9 mouse cellular contexts compared by ENCODE assay signal in the genomic region with DNA sequence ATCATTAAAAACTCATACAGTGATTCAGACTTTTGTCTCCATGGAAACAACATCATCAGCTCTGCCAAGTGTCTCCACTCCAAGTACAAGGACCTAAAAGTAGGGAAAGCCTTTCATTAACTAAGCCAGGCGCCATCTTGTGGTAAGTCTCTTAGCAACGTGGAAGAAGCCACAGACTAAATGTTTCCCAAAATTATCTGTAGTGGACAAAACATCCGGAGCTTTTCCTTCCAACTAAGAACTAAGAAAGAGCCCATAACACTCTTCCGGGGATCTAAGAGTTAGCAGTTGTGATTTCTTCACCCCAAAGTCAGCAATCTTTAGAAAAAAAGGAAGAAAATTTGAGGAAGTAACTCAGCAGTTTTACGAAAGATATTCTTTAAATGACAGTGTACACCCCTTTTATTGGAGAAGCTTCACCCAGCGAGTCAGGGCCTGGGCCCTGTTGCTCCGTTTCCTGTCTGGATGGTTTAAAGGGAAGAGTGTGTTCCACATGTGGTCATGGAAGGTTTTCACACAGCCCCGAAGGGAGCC. TPM values are rescaled to one million over a fixed set of nuclear protein-coding genes. Genes with fewer than 3 reads are reported as not detected.
DNase-seq lines count a peak whose midpoint lies in the region; ATAC-seq and TF ChIP-seq lines count a peak whose summit lies in the region.
"Had no signal": no experiment of that assay in that cellular context is flagged by ENCODE, and none has a peak within 500 bp of the region (broad histone marks: within the 10 kb centered on the region; RNA-seq: fewer than 3 reads in every experiment).

No protein-coding gene starts in this region.

- H3K36me3 ChIP-seq in limb, embryonic 11.5 days (ENCODE audit: control insufficient read depth, insufficient read depth, low read length) = no peaks in the 10 kb centered on the region
- no peaks in the 10 kb centered on the region for H3K36me3 ChIP-seq in limb, embryonic 10.5 days
- H3K36me3 ChIP-seq in liver, embryonic 14.5 days (replicated peaks; ENCODE audit: control insufficient read depth, insufficient read depth, low read depth) = no peaks in the 10 kb centered on the region
- no peaks in the 10 kb centered on the region for H3K36me3 ChIP-seq in neural tube, embryonic 15.5 days
- H3K36me3 ChIP-seq: heart, embryonic 13.5 days had no signal

- H3K27ac ChIP-seq in limb, embryonic 11.5 days (replicated peaks; ENCODE audit: low read depth, low read length) = no peak overlapping the region
- no peak overlapping the region for H3K27ac ChIP-seq in limb, embryonic 10.5 days
- no peak overlapping the region for H3K27ac ChIP-seq in liver, embryonic 14.5 days
- H3K27ac ChIP-seq in neural tube, embryonic 15.5 days (replicated peaks) = no peak overlapping the region
- H3K27ac ChIP-seq: heart, embryonic 13.5 days had no signal

- H3K4me1 ChIP-seq in limb, embryonic 11.5 days (ENCODE audit: control insufficient read depth, insufficient read depth, low read length) = no peaks in the 10 kb centered on the region
- H3K4me1 ChIP-seq in limb, embryonic 10.5 days = no peaks in the 10 kb centered on the region
- H3K4me1 ChIP-seq in liver, embryonic 14.5 days (replicated peaks; ENCODE audit: control insufficient read depth in 2 of 2, insufficient read depth in 2 of 2, low read length in 1 of 2) = peaks cover 0 to 5% of the 10 kb centered on the region in 2 experiments; a peak in 1 of 4 replicates
- H3K4me1 ChIP-seq in neural tube, embryonic 15.5 days = peaks cover 3% of the 10 kb centered on the region; the same call in 1 of the 2 replicates
- H3K4me1 ChIP-seq: heart, embryonic 13.5 days had no signal

- no peaks in the 10 kb centered on the region; the same call in 1 of the 2 replicates for H3K9me3 ChIP-seq in limb, embryonic 11.5 days (ENCODE audit: control insufficient read depth, low read length)
- H3K9me3 ChIP-seq in limb, embryonic 10.5 days (replicated peaks) = no peaks in the 10 kb centered on the region
- no peaks in the 10 kb centered on the region for H3K9me3 ChIP-seq in liver, embryonic 14.5 days (ENCODE audit: control insufficient read depth, low read length)
- no peaks in the 10 kb centered on the region for H3K9me3 ChIP-seq in neural tube, embryonic 15.5 days (replicated peaks)
- H3K9me3 ChIP-seq: heart, embryonic 13.5 days had no signal

- H3K4me3 ChIP-seq in limb, embryonic 11.5 days (ENCODE audit: low read depth, low read length) = no peak overlapping the region
- no peak overlapping the region for H3K4me3 ChIP-seq in limb, embryonic 10.5 days
- H3K4me3 ChIP-seq in liver, embryonic 14.5 days (ENCODE audit: insufficient read depth in 1 of 2, low read depth in 2 of 2, low read length in 2 of 2) = no peak overlapping the region
- H3K4me3 ChIP-seq in neural tube, embryonic 15.5 days (replicated peaks) = no peak overlapping the region
- H3K4me3 ChIP-seq: heart, embryonic 13.5 days had no signal

- peak; percentile 21; the same call in 1 of the 2 replicates for TF ChIP-seq CTCF in liver, embryonic 14.5 days (IDR thresholded peaks at IDR 0.05; ENCODE audit: low read depth)

- ATAC-seq in limb, embryonic 11.5 days (ENCODE audit: insufficient number of reproducible peaks, low FRiP score, low TSS enrichment, low read depth) = no peak
- ATAC-seq in common myeloid progenitor, adult 5-6 weeks (replicated peaks; ENCODE audit: low read depth, poor library complexity, severe bottlenecking) = peak; percentile 67
- peak; percentile 78 to 79 for ATAC-seq in hematopoietic stem cell, adult 5-6 weeks (replicated peaks in 1 of 2; ENCODE audit: insufficient read depth in 1 of 2, low FRiP score in 2 of 2, low TSS enrichment in 1 of 2, low read depth in 1 of 2, poor library complexity in 2 of 2, severe bottlenecking in 2 of 2)
- no peak for ATAC-seq in liver, embryonic 14.5 days (ENCODE audit: insufficient read depth)
- ATAC-seq in neural tube, embryonic 15.5 days (ENCODE audit: low FRiP score) = peak; percentile 45; the same call in 1 of the 2 replicates

- H3K27me3 ChIP-seq in limb, embryonic 11.5 days (ENCODE audit: control insufficient read depth, insufficient read depth, low read length) = no peaks in the 10 kb centered on the region
- H3K27me3 ChIP-seq in limb, embryonic 10.5 days (ENCODE audit: low read depth, poor library complexity, severe bottlenecking) = no peaks in the 10 kb centered on the region
- H3K27me3 ChIP-seq in liver, embryonic 14.5 days (ENCODE audit: control insufficient read depth, insufficient read depth, low read length) = no peaks in the 10 kb centered on the region
- no peaks in the 10 kb centered on the region for H3K27me3 ChIP-seq in neural tube, embryonic 15.5 days (replicated peaks)
- H3K27me3 ChIP-seq: heart, embryonic 13.5 days had no signal

- TF ChIP-seq EP300 in liver, embryonic 14.5 days (IDR thresholded peaks at IDR 0.05; ENCODE audit: low read depth) = no peak

- H3K4me2 ChIP-seq in limb, embryonic 11.5 days (ENCODE audit: low read depth, severe bottlenecking) = no peak overlapping the region
- no peak overlapping the region for H3K4me2 ChIP-seq in liver, embryonic 14.5 days (ENCODE audit: low read depth)
- no peak overlapping the region for H3K4me2 ChIP-seq in neural tube, embryonic 15.5 days
- H3K4me2 ChIP-seq: heart, embryonic 13.5 days had no signal

- peak; percentile 35 for DNase-seq in limb, embryonic 11.5 days (ENCODE audit: low spot score)
- DNase-seq in limb, embryonic 10.5 days (ENCODE audit: low spot score) = no peak
- DNase-seq in R1 (ENCODE audit: low read depth, low spot score) = peak; percentile 72
- DNase-seq in liver, embryonic 14.5 days (ENCODE audit: low read depth in 3 of 3, low spot score in 3 of 3) = peak in 2 of 3 experiments; percentile 12 to 22
- DNase-seq in spleen, adult 12 weeks (ENCODE audit: low spot score) = no peak

- 58% methylated on average over 8 of the region's 8 CpGs for WGBS in limb, embryonic 11.5 days
- 60% methylated on average over 8 of the region's 8 CpGs for WGBS in limb, embryonic 10.5 days
- 9% methylated on average over 8 of the region's 8 CpGs for WGBS in liver, embryonic 14.5 days (ENCODE audit: insufficient replicate concordance)
- 60% methylated on average over 8 of the region's 8 CpGs for WGBS in neural tube, embryonic 15.5 days

- H3K9ac ChIP-seq in limb, embryonic 11.5 days (ENCODE audit: low read length) = no peak overlapping the region
- H3K9ac ChIP-seq in liver, embryonic 14.5 days (replicated peaks) = no peak overlapping the region
- no peak overlapping the region for H3K9ac ChIP-seq in neural tube, embryonic 15.5 days (replicated peaks)
- H3K9ac ChIP-seq: heart, embryonic 13.5 days had no signal

RNA-seq across cellular contexts. Expression of gene Camk1d, which starts 56.5 kb away (rescaled TPM):
- polyA plus RNA-seq in limb, embryonic 11.5 days (2014; fragmentation: Nextera tagmentation; extraction: Ambion mirVana) = 0.92 and 1.2 TPM in 2 replicates
- 0.84 and 1.4 TPM in 2 replicates for polyA plus RNA-seq in limb, embryonic 10.5 days (2016; fragmentation: Nextera tagmentation; extraction: Ambion mirVana)
- 6.0 and 9.1 TPM in 2 replicates for total RNA-seq in common myeloid progenitor, adult 5-6 weeks (2017)
- total RNA-seq in hematopoietic stem cell, adult 5-6 weeks (2017) = 7.8 and 16.4 TPM in 2 replicates
- 0.47 and 0.63 TPM in 2 replicates for polyA plus RNA-seq in liver, embryonic 14.5 days (2012; rRNA removed)
- polyA plus RNA-seq in liver, embryonic 14.5 days (2014; fragmentation: Nextera tagmentation; extraction: Ambion mirVana) = 0.83 and 1.0 TPM in 2 replicates
- 7.6 and 9.7 TPM in 2 replicates for polyA plus RNA-seq in neural tube, embryonic 15.5 days (2015; fragmentation: Nextera tagmentation; extraction: Ambion mirVana)

Comparison
In these comparisons a context has a peak if more than half of its experiments do, and no peak if none do; other contexts are left out.
1. DNase-seq: peak in limb, embryonic 11.5 days (single experiment), R1 (single experiment) and liver, embryonic 14.5 days (2 of 3); none in limb, embryonic 10.5 days (single experiment) and spleen, adult 12 weeks (single experiment).
2. ATAC-seq: peak in common myeloid progenitor, adult 5-6 weeks (single experiment), hematopoietic stem cell, adult 5-6 weeks (2 of 2) and neural tube, embryonic 15.5 days (single experiment); none in limb, embryonic 11.5 days (single experiment) and liver, embryonic 14.5 days (single experiment).